Mouse (Mus musculus) embryonic facial prominence, embryonic 11.5 days (tissue): ENCODE results near the gene Myh11. TPM values are rescaled to one million over a fixed set of nuclear protein-coding genes. Genes with fewer than 3 reads are reported as not detected.

Experiments used
- ATAC-seq: fragments of 200-750 bp; cut with Nextera tagmentation; replicated peaks from 2 replicates; pipeline ENCODE4 v1.8.0; 2017; ENCODE audit warnings: low read depth; ENCODE audit not compliant: insufficient number of reproducible peaks, low FRiP score, low TSS enrichment
- DNase-seq: peaks from one replicate; pipeline ENCODE4 v3.0.0-alpha.2; 2015; ENCODE audit warnings: low spot score
- H3K27ac ChIP-seq: fragments of 300-500 bp; sonication (generic); replicated peaks from 2 replicates; pipeline ENCODE4 v1.5.1; 2014; ENCODE audit warnings: mild to moderate bottlenecking, low read depth, low read length, control low read depth
- H3K27me3 ChIP-seq: fragments of 300-500 bp; sonication (generic); 2 replicates; pipeline ENCODE4 v1.6.1; 2014; ENCODE audit warnings: mild to moderate bottlenecking, low read length, moderate library complexity, mixed read lengths; ENCODE audit not compliant: control insufficient read depth, insufficient read depth
- H3K36me3 ChIP-seq: fragments of 300-500 bp; sonication (generic); replicated peaks from 2 replicates; pipeline ENCODE4 v1.6.1; 2014; ENCODE audit warnings: low read depth, mild to moderate bottlenecking, low read length, moderate library complexity, mixed read lengths; ENCODE audit not compliant: control insufficient read depth, insufficient read depth
- H3K4me1 ChIP-seq: fragments of 300-500 bp; sonication (generic); 2 replicates; pipeline ENCODE4 v1.6.1; 2014; ENCODE audit warnings: low read length, mixed read lengths; ENCODE audit not compliant: control insufficient read depth, insufficient read depth
- H3K4me2 ChIP-seq: fragments of 300-500 bp; sonication (generic); 2 replicates; pipeline ENCODE4 v1.6.1; 2014; ENCODE audit warnings: low read depth, mild to moderate bottlenecking, control low read depth, low read length, moderate library complexity
- H3K4me3 ChIP-seq: fragments of 300-500 bp; sonication (generic); 2 replicates; pipeline ENCODE4 v1.5.1; 2014; ENCODE audit warnings: low read depth, low read length, control low read depth
- H3K9ac ChIP-seq: fragments of 300-500 bp; sonication (generic); replicated peaks from 2 replicates; pipeline ENCODE4 v1.6.1; 2014; ENCODE audit warnings: mild to moderate bottlenecking, control low read depth, low read length
- H3K9me3 ChIP-seq: fragments of 300-500 bp; sonication (generic); replicated peaks from 2 replicates; pipeline ENCODE4 v1.6.1; 2016; ENCODE audit warnings: mild to moderate bottlenecking, low read length, inconsistent platforms, mixed read lengths; ENCODE audit not compliant: control insufficient read depth
- WGBS: fragments of 180-500 bp; shearing (Covaris S2); extraction: QIAGEN DNeasy Blood & Tissue Kit; methylation state at CpG from one replicate; pipeline ENCODE4 v1.1.7; 2014; 5-methylcytosine and 5-hydroxymethylcytosine counted together
- polyA plus RNA-seq: library from polyadenylated mRNA; unstranded; fragments of >200 nt; fragmentation: Nextera tagmentation; extraction: Ambion mirVana; gene quantifications from 2 replicates; pipeline ENCODE4 v1.2.1, GENCODE M21; 2014

The Myh11 gene
- polyA plus RNA-seq, 1 experiment from 2014 or later = 0.08 TPM

GRCm38 (mm10) chr16:14308245-14309073, 17.3 kb upstream of the Myh11 start:
- WGBS = 88% methylated on average over 6 of the region's 6 CpGs
- no peaks in the 10 kb centered on the region; the same call in 1 of the 2 replicates for H3K36me3 ChIP-seq
- H3K4me3 ChIP-seq = no peak overlapping the region
- no peak overlapping the region for H3K4me2 ChIP-seq
- H3K4me1 ChIP-seq = no peaks in the 10 kb centered on the region
- no peak overlapping the region for H3K27ac ChIP-seq
- no peaks in the 10 kb centered on the region for H3K27me3 ChIP-seq
- DNase-seq = no peak
- ATAC-seq = no peak
- no peak overlapping the region for H3K9ac ChIP-seq
- no peaks in the 10 kb centered on the region for H3K9me3 ChIP-seq

GRCm38 (mm10) chr16:14307373-14307772, 16.2 kb upstream of the Myh11 start:
- DNase-seq (no peak), ATAC-seq (no peak)
- H3K4me2 ChIP-seq = no peak overlapping the region
- no peaks in the 10 kb centered on the region for H3K9me3 ChIP-seq
- no peak overlapping the region for H3K27ac ChIP-seq
- no peak overlapping the region for H3K4me3 ChIP-seq
- no peaks in the 10 kb centered on the region for H3K4me1 ChIP-seq
- 84% methylated on average over 1 of the region's 1 CpGs for WGBS
- no peaks in the 10 kb centered on the region for H3K27me3 ChIP-seq
- H3K9ac ChIP-seq = no peak overlapping the region
- peaks cover 2% of the 10 kb centered on the region; the same call in 1 of the 2 replicates for H3K36me3 ChIP-seq

GRCm38 (mm10) chr16:14306451-14306850, 15.3 kb upstream of the Myh11 start:
- H3K36me3 ChIP-seq = peaks cover 2% of the 10 kb centered on the region; the same call in 1 of the 2 replicates

DNA sequence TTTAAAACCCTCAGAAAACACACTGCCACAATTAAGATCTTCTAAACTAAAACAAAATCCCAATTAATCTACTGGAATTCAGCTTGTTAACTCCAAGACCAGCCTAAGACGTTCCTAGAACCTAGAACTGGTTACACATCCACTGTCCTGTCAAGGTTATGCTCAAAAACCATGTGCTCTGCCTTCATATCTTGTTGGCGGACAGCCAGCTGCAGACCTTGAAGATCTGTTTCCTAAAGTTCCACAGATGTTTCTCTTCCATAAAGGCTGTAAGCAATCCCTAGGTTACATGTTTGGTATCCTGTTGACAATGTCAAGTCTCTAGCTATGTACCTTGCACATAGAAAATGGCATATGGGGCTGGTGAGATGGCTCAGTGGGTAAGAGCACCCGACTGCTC, 13.6 kb upstream of the Myh11 start:
- H3K27me3 ChIP-seq = no peaks in the 10 kb centered on the region
- no peak overlapping the region for H3K27ac ChIP-seq
- no peaks in the 10 kb centered on the region for H3K4me1 ChIP-seq
- ATAC-seq (no peak), DNase-seq (no peak)
- H3K4me3 ChIP-seq = no peak overlapping the region
- H3K9me3 ChIP-seq = no peaks in the 10 kb centered on the region
- 88% methylated on average over 3 of the region's 3 CpGs for WGBS
- no peak overlapping the region for H3K4me2 ChIP-seq
- no peak overlapping the region for H3K9ac ChIP-seq
- H3K36me3 ChIP-seq = peaks cover 2% of the 10 kb centered on the region; the same call in 1 of the 2 replicates

More at GRCm38 (mm10) chr16:14306451-14306850, 15.3 kb upstream of the Myh11 start:
- 90% methylated on average over 1 of the region's 1 CpGs for WGBS
- Histone ChIP-seq H3K9me3 (no peaks in the 10 kb centered on the region), H3K4me3 (no peak overlapping the region), H3K4me1 (no peaks in the 10 kb centered on the region), H3K27ac (no peak overlapping the region), H3K27me3 (no peaks in the 10 kb centered on the region), H3K9ac (no peak overlapping the region), H3K4me2 (no peak overlapping the region)
- no peak for DNase-seq
- no peak for ATAC-seq

DNA sequence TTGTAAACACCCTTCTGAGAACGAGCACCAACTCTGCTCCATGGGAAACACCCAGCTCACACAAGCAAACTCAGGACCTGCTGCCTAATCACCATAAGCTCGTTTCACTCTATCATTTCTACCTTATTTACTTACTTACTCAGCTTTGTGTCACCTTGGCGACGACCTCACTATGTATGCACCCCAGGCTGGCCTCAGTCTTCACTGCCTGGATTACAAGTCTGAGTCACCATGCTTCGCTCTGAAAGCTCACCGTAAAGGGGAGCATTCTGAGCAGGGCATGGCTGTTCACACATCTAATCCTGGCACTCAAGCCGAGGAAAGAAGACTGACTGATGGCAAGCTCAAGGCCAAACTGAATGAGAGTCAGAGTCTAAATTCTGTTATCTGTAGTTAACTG, 12.5 kb upstream of the Myh11 start:
- no peak overlapping the region for H3K4me3 ChIP-seq
- 86% methylated on average over 7 of the region's 7 CpGs for WGBS
- H3K4me1 ChIP-seq = no peaks in the 10 kb centered on the region
- H3K9me3 ChIP-seq = no peaks in the 10 kb centered on the region
- H3K27ac ChIP-seq = no peak overlapping the region
- no peak overlapping the region for H3K4me2 ChIP-seq
- DNase-seq = no peak
- H3K9ac ChIP-seq = no peak overlapping the region
- ATAC-seq = no peak
- H3K27me3 ChIP-seq = no peaks in the 10 kb centered on the region
- H3K36me3 ChIP-seq = peaks cover 7% of the 10 kb centered on the region

DNA sequence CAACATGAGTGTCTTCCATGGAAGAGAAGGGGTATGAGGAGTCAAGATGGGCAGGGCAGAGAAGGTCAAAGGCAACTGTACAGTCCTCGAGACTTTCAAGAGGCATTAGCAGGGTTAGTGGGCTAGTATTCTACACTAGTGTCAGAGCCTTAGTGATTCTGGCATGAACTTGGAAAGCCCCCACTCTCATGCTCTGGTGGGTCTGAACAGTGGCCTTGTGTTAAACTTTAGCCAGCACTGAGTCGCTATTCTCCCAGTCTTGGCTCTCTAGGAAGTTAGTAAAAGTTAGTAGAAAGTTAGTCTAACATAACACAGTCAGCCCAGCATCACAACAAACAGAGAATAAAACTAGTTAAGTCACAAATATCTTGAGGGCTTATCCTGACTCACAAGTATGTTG, 12.0 kb upstream of the Myh11 start:
- Histone ChIP-seq H3K4me1 (no peaks in the 10 kb centered on the region), H3K4me2 (no peak overlapping the region), H3K27me3 (no peaks in the 10 kb centered on the region), H3K27ac (no peak overlapping the region), H3K36me3 (peaks cover 9% of the 10 kb centered on the region), H3K4me3 (no peak overlapping the region), H3K9ac (no peak overlapping the region), H3K9me3 (no peaks in the 10 kb centered on the region)
- 90% methylated on average over 2 of the region's 2 CpGs for WGBS
- ATAC-seq = no peak
- no peak for DNase-seq

DNA sequence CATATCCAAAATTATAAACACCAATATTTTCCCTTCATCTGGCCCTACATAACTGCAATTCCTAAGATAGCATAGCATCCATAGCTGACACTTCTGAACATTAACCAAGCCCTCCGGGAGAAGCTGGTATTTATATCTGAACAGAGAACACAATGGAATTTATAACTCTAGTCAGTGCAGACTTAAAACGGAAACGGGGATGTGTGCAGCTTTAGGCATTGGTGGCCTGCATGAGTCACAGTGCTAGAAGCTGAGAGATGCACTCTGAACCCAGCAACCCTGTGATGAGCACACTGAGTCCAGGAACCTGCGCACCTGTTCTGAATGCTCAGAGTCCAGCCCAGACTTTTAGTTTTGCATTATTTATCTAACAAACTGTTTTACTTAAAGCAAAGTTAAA, 7.3 kb upstream of the Myh11 start:
- no peaks in the 10 kb centered on the region for H3K9me3 ChIP-seq

DNA sequence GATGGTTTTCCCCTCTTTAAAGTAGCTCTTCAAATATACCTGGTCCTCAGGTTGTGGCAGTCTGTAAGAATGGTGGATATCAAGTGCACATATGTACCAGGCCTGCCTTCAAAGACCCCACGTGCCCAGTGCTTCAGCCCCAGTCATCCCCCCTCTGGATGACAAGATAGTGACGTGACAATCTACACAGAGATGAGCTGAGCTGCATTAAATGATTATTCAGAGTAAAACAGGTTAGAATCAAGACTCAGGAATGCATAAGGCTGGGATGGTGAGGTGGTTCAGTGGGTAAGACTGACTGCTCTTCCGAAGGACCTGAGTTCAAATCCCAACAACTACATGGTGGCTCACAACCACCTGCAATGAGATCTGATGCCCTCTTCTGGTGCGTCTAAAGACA, 6.6 kb upstream of the Myh11 start:
- no peak for ATAC-seq
- no peak overlapping the region for H3K4me3 ChIP-seq
- no peak overlapping the region for H3K27ac ChIP-seq
- 90% methylated on average over 4 of the region's 4 CpGs for whole genome bisulfite sequencing
- H3K4me2 ChIP-seq = no peak overlapping the region
- H3K27me3 ChIP-seq = no peaks in the 10 kb centered on the region
- H3K9me3 ChIP-seq = no peaks in the 10 kb centered on the region
- DNase-seq = no peak
- no peak overlapping the region for H3K9ac ChIP-seq
- H3K36me3 ChIP-seq = peaks cover 7% of the 10 kb centered on the region
- no peaks in the 10 kb centered on the region for H3K4me1 ChIP-seq

More for the DNA sequence above, 7.3 kb upstream of the Myh11 start:
- DNase-seq (no peak), ATAC-seq (no peak)
- H3K36me3 ChIP-seq = peaks cover 9% of the 10 kb centered on the region
- H3K27ac ChIP-seq = no peak overlapping the region
- 96% methylated on average over 4 of the region's 4 CpGs for WGBS
- H3K27me3 ChIP-seq = no peaks in the 10 kb centered on the region
- no peak overlapping the region for H3K4me3 ChIP-seq
- no peaks in the 10 kb centered on the region for H3K4me1 ChIP-seq
- no peak overlapping the region for H3K9ac ChIP-seq
- no peak overlapping the region for H3K4me2 ChIP-seq
